ENCODE assay signal across 12 mouse cellular contexts in the genomic region with DNA sequence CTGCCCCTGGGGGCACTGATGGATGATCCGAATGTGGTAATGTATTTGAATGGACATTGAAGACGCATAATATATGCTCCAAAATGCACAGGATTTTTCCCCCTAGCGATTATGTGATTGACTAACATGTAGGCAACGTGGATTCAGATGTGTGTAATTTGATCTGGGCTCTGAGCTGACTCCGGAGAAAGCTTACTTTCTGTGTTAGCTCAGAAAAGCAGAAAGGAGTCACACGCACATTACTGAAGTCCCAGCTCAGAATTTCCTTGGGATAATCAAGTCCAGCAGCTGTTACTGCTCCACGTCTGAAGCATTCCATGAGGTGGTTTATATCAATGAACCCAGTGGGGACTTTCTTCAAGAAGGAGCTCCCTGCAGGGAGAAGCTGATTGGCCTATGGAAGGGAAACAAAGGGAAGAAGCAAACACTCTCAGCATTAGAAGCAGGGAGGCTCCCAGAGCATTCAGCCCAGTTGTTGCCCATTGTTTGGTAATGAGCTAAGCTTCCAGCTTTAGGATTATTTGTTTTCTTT. TPM values are rescaled to one million over a fixed set of nuclear protein-coding genes. Genes with fewer than 3 reads are reported as not detected.
DNase-seq lines count a peak whose midpoint lies in the region; ATAC-seq lines count a peak whose summit lies in the region.
"Had no signal": no experiment of that assay in that cellular context is flagged by ENCODE, and none has a peak within 500 bp of the region (broad histone marks: within the 10 kb centered on the region; RNA-seq: fewer than 3 reads in every experiment).

No protein-coding gene starts in this region.

- H3K27ac ChIP-seq in midbrain, embryonic 10.5 days (replicated peaks) = no peak overlapping the region; the same call in 1 of the 2 replicates
- no peak overlapping the region for H3K27ac ChIP-seq in midbrain, embryonic 15.5 days
- H3K27ac ChIP-seq in hindbrain, embryonic 13.5 days = peak overlapping the region; percentile 52
- peak overlapping the region; percentile 33; the same call in 1 of the 2 replicates for H3K27ac ChIP-seq in neural tube, embryonic 13.5 days (replicated peaks)
- H3K27ac ChIP-seq: heart, embryonic 15.5 days had no signal

- peaks cover 40% of the 10 kb centered on the region for H3K27me3 ChIP-seq in midbrain, embryonic 10.5 days (ENCODE audit: low read depth, poor library complexity, severe bottlenecking)
- H3K27me3 ChIP-seq in midbrain, embryonic 15.5 days (replicated peaks) = no peaks in the 10 kb centered on the region
- H3K27me3 ChIP-seq in hindbrain, embryonic 13.5 days = no peaks in the 10 kb centered on the region
- H3K27me3 ChIP-seq in neural tube, embryonic 13.5 days = no peaks in the 10 kb centered on the region
- H3K27me3 ChIP-seq: heart, embryonic 15.5 days had no signal

- H3K9ac ChIP-seq in midbrain, embryonic 15.5 days = no peak overlapping the region
- no peak overlapping the region for H3K9ac ChIP-seq in hindbrain, embryonic 13.5 days
- no peak overlapping the region for H3K9ac ChIP-seq in neural tube, embryonic 13.5 days
- H3K9ac ChIP-seq: heart, embryonic 15.5 days had no signal

- H3K4me1 ChIP-seq in midbrain, embryonic 10.5 days = peaks cover 14% of the 10 kb centered on the region
- H3K4me1 ChIP-seq in midbrain, embryonic 15.5 days = no peaks in the 10 kb centered on the region
- H3K4me1 ChIP-seq in hindbrain, embryonic 13.5 days (replicated peaks) = 0 out of 2 replicates have a peak, but pooled peaks cover 6% of the 10 kb centered on the region
- H3K4me1 ChIP-seq in neural tube, embryonic 13.5 days (replicated peaks) = peaks cover 6% of the 10 kb centered on the region
- H3K4me1 ChIP-seq: heart, embryonic 15.5 days had no signal

- peak; percentile 22 for DNase-seq in midbrain, embryonic 10.5 days (ENCODE audit: low spot score)
- peak; percentile 22 for DNase-seq in embryo, embryonic 11.5 days (ENCODE audit: low read depth, low spot score)
- no peak for DNase-seq in left cerebral cortex, adult 9 months (ENCODE audit: low spot score in 2 of 2)
- no peak for DNase-seq in urinary bladder, adult 18-20 months (ENCODE audit: low spot score in 2 of 2)
- DNase-seq in frontal cortex, adult 2 months (ENCODE audit: extremely low spot score in 1 of 2, low spot score in 1 of 2) = no peak
- DNase-seq: gastrocnemius, postnatal 10 days; kidney, adult 9 months; thymus, adult 2 months had no signal

- no peak overlapping the region for H3K4me3 ChIP-seq in midbrain, embryonic 10.5 days
- H3K4me3 ChIP-seq in midbrain, embryonic 15.5 days = no peak overlapping the region
- H3K4me3 ChIP-seq in hindbrain, embryonic 13.5 days = no peak overlapping the region
- H3K4me3 ChIP-seq in neural tube, embryonic 13.5 days = no peak overlapping the region
- H3K4me3 ChIP-seq: heart, embryonic 15.5 days had no signal

- WGBS in midbrain, embryonic 10.5 days = 24% methylated on average over 7 of the region's 7 CpGs
- 23% methylated on average over 7 of the region's 7 CpGs for WGBS in midbrain, embryonic 15.5 days
- 19% methylated on average over 7 of the region's 7 CpGs for WGBS in hindbrain, embryonic 13.5 days
- WGBS in neural tube, embryonic 13.5 days = 19% methylated on average over 7 of the region's 7 CpGs

- H3K9me3 ChIP-seq in midbrain, embryonic 10.5 days (replicated peaks) = no peaks in the 10 kb centered on the region
- no peaks in the 10 kb centered on the region for H3K9me3 ChIP-seq in midbrain, embryonic 15.5 days
- no peaks in the 10 kb centered on the region for H3K9me3 ChIP-seq in hindbrain, embryonic 13.5 days
- no peaks in the 10 kb centered on the region for H3K9me3 ChIP-seq in neural tube, embryonic 13.5 days
- H3K9me3 ChIP-seq: heart, embryonic 15.5 days had no signal

- no peaks in the 10 kb centered on the region for H3K36me3 ChIP-seq in midbrain, embryonic 10.5 days
- H3K36me3 ChIP-seq in midbrain, embryonic 15.5 days (replicated peaks) = no peaks in the 10 kb centered on the region
- no peaks in the 10 kb centered on the region for H3K36me3 ChIP-seq in hindbrain, embryonic 13.5 days
- H3K36me3 ChIP-seq in neural tube, embryonic 13.5 days = no peaks in the 10 kb centered on the region
- H3K36me3 ChIP-seq: heart, embryonic 15.5 days had no signal

- ATAC-seq in midbrain, embryonic 15.5 days (replicated peaks) = no peak
- 0 out of 2 replicates have a peak, but pooled peaks have one; percentile 28 for ATAC-seq in hindbrain, embryonic 13.5 days (ENCODE audit: low FRiP score)
- ATAC-seq in neural tube, embryonic 13.5 days (ENCODE audit: low read depth) = no peak; the same call in 1 of the 2 replicates

- H3K4me2 ChIP-seq in midbrain, embryonic 15.5 days = no peak overlapping the region
- 0 out of 2 replicates have a peak overlapping the region, but pooled peaks have one; percentile 10 for H3K4me2 ChIP-seq in hindbrain, embryonic 13.5 days
- peak overlapping the region; percentile 31 for H3K4me2 ChIP-seq in neural tube, embryonic 13.5 days
- H3K4me2 ChIP-seq: heart, embryonic 15.5 days had no signal

RNA-seq across cellular contexts. Expression of a gene that starts 17.9 kb away (rescaled TPM):
- 15.6 and 16.4 TPM in 2 replicates for polyA plus RNA-seq in midbrain, embryonic 10.5 days (2016; fragmentation: Nextera tagmentation; extraction: Ambion mirVana)
- polyA plus RNA-seq in midbrain, embryonic 15.5 days (2015; fragmentation: Nextera tagmentation; extraction: Ambion mirVana) = 10.8 and 12.0 TPM in 2 replicates
- 16.7 and 17.9 TPM in 2 replicates for polyA plus RNA-seq in hindbrain, embryonic 13.5 days (2015; fragmentation: Nextera tagmentation; extraction: Ambion mirVana)
- 17.7 and 18.3 TPM in 2 replicates for polyA plus RNA-seq in neural tube, embryonic 13.5 days (2015; fragmentation: Nextera tagmentation; extraction: Ambion mirVana)
- 21.3 and 23.3 TPM in 2 replicates for polyA plus RNA-seq in frontal cortex, adult 2 months (2012; rRNA removed)

Comparison
In these comparisons a context has a peak if more than half of its experiments do, and no peak if none do; other contexts are left out.
1. DNase-seq: peak in midbrain, embryonic 10.5 days (single experiment) and embryo, embryonic 11.5 days (single experiment); none in left cerebral cortex, adult 9 months (0 of 2), urinary bladder, adult 18-20 months (0 of 2) and frontal cortex, adult 2 months (0 of 2).
2. H3K27ac ChIP-seq: peak in hindbrain, embryonic 13.5 days (single experiment) and neural tube, embryonic 13.5 days (single experiment); none in midbrain, embryonic 10.5 days (single experiment) and midbrain, embryonic 15.5 days (single experiment).